Mouse (Mus musculus): ENCODE results near the gene Strc.

Strc gene

GRCm38 (mm10) chr2:121354820-121355592 is 32.0 kb downstream of the Strc start, which contains the start of gene Ppip5k1:
Gene Ppip5k1, minus strand, starts transcription at chr2:121355396.
- DNase-seq = peak; percentile 97

GRCm38 (mm10) chr2:121354378-121354777 is 32.6 kb downstream of the Strc start:
- no peak for DNase-seq

- no peak for DNase-seq
These were observed 33.8 kb downstream of the Strc start for GRCm38 (mm10) chr2:121353156-121353555.

GRCm38 (mm10) chr2:121339057-121339456 is 47.9 kb downstream of the Strc start:
- DNase-seq = no peak

- DNase-seq = no peak
These were observed 57.5 kb downstream of the Strc start for GRCm38 (mm10) chr2:121329492-121329891.

GRCm38 (mm10) chr2:121323693-121324470 is 63.1 kb downstream of the Strc start:
- no peak for DNase-seq

GRCm38 (mm10) chr2:121323041-121323440 is 63.9 kb downstream of the Strc start:
- DNase-seq = no peak

GRCm38 (mm10) chr2:121316278-121316677 is 70.7 kb downstream of the Strc start:
- DNase-seq = no peak
